Mouse (Mus musculus): ENCODE data around the gene Prm3. TPM values are rescaled to one million over a fixed set of nuclear protein-coding genes. Genes with fewer than 3 reads are reported as not detected.

The Prm3 gene
- polyA plus RNA-seq, 1 experiment from 2014 or later, result not detected

DNA sequence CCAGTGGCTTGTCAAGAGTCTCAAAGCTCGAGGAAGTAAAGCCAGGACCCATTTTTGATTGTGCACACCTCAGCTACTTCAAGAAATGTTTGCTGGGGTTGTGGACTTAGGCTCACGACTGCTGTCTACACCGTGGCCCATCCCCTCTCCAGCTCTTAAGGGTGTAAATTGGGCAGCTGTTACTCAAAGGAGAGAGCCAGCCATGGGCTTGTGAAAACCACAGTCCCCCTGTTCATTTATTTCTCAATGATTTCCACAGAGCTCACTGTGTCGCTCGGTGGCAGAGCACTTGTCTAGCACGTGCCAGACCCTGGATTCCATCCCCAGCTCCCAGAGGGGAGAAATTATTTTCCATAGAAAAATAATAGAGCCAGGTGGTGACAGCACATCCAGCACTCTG, 34.5 kb downstream of the Prm3 start:
- peaks cover 9% of the 10 kb centered on the region for H3K4me1 ChIP-seq (replicated peaks)
- H3K27ac ChIP-seq, result no peak overlapping the region
- no peaks in the 10 kb centered on the region for H3K27me3 ChIP-seq (ENCODE audit: insufficient read depth, poor library complexity, severe bottlenecking)
- H3K4me3 ChIP-seq, result no peak overlapping the region
- DNase-seq (ENCODE audit: low spot score), result no peak
- no peaks in the 10 kb centered on the region for H3K9me3 ChIP-seq
- H3K36me3 ChIP-seq, result no peaks in the 10 kb centered on the region
- 78% methylated on average over 6 of the region's 6 CpGs for WGBS

DNA sequence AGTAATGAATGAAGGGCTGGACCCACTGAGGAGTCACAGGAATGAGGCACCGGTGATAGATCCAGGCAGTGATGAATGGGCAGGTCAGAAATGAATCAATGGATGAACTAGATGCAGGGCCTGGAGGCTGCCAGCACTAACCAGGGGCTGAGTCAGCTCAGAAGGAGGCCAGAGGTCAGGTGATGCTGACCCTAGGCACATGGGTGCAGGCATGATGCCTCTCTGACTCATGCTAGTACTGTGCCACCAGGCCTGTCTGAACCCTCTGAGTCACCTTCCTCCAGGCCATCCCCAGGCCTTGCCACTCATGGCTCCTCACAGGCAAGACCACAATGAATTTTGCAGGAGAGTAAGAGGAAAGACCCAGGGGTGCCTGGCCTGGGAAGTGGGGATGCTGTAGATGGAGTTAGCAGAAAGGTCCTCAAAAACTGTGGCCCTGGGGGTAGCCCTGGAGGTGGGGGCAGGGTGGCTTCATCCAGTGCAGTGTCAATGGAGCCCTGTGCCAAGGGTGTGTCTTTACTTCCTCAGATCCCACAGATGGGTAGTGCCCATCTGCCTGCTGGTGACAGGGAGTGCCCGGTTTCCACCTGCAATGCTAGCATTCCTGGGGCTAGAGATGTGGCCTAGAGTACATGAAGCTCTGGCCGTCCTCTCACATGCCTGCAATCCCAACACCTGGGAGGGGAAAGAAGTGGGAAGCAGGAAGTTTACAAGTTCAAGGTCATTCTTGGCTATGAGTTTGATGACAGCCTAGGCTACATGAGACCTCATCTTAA, 36.0 kb downstream of the Prm3 start:
- Histone ChIP-seq H3K27me3 (ENCODE audit: insufficient read depth, poor library complexity, severe bottlenecking) (no peaks in the 10 kb centered on the region), H3K9me3 (no peaks in the 10 kb centered on the region), H3K36me3 (no peaks in the 10 kb centered on the region), H3K4me1 (replicated peaks) (peaks cover 7% of the 10 kb centered on the region; the same call in 1 of the 2 replicates), H3K27ac (no peak overlapping the region), H3K4me3 (no peak overlapping the region)
- 91% methylated on average over 3 of the region's 3 CpGs for WGBS
- no peak for DNase-seq (ENCODE audit: low spot score)

DNA sequence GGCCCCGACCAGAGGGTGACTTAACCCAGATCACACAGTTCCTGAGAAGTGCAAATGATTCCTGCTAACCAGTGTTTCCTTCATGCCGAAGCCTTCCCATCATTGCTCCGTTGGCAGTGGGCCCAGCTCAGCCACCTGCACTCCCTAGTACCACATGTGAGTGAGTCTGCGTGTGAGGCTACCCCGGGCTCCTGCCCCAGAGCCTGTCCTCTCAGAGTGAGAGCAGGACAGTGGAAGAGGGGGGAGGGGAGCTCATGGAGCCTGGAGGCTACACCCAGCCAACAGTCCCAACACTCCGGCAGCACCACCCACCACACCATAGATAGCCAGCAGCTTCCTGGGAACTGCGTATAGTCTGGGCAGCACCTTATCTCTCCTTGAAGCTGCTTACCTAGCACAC, 40.9 kb downstream of the Prm3 start:
- H3K4me3 ChIP-seq, result no peak overlapping the region
- WGBS, result 79% methylated on average over 7 of the region's 7 CpGs
- no peak overlapping the region for H3K27ac ChIP-seq
- H3K9me3 ChIP-seq, result no peaks in the 10 kb centered on the region
- H3K4me1 ChIP-seq (replicated peaks), result peaks cover 14% of the 10 kb centered on the region; the same call in 1 of the 2 replicates
- DNase-seq (ENCODE audit: low spot score), result no peak
- no peaks in the 10 kb centered on the region for H3K36me3 ChIP-seq
- no peaks in the 10 kb centered on the region for H3K27me3 ChIP-seq (ENCODE audit: insufficient read depth, poor library complexity, severe bottlenecking)

DNA sequence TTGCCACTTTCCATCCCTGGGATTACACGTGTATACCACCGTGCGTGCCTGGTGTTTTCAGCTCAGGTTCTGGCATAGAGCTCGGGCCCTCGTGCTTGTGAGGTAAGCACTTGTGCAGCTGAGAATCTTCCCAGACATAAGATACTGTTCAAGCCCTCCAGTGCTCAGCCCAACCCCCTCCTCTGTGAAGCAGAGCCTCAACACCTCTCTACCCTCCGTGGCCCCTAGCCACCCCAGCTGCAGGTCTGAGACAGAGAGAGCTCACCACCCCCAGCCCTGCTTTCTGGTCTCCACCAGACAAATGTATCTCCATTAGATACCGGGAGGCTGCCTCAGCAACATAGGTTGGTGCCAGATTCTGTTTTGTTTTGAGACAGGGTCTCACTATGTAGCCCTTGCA, 41.5 kb downstream of the Prm3 start:
- 78% methylated on average over 7 of the region's 7 CpGs for WGBS

DNA sequence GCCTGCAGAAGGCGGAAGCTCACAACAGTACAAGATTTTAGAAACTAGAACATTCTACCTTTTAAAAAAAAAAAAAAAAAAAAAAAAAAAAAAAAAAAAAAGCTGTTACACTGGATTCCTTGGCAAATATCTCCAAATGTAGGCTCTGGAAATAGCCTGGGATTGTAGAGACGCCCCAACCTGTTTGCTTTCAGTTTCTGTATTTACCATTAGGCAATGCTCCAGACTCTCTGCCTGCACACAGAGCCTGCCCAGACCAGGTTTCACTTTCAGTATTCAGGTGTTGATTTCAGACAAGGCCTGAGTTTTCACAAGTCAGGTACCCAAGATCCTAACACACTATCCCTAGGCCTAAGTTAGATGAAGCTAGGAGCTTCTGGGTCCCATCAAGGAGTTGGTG, 49.6 kb downstream of the Prm3 start:
- Histone ChIP-seq H3K4me3 (no peak overlapping the region), H3K36me3 (no peaks in the 10 kb centered on the region), H3K27me3 (ENCODE audit: insufficient read depth, poor library complexity, severe bottlenecking) (no peaks in the 10 kb centered on the region), H3K9me3 (no peaks in the 10 kb centered on the region), H3K4me1 (replicated peaks) (peaks cover 42% of the 10 kb centered on the region), H3K27ac (no peak overlapping the region)
- no peak for DNase-seq (ENCODE audit: low spot score)
- 96% methylated on average over 2 of the region's 2 CpGs for WGBS

More for the DNA sequence above, 41.5 kb downstream of the Prm3 start:
- Histone ChIP-seq H3K4me3 (no peak overlapping the region), H3K4me1 (replicated peaks) (peaks cover 15% of the 10 kb centered on the region), H3K36me3 (no peaks in the 10 kb centered on the region), H3K9me3 (no peaks in the 10 kb centered on the region), H3K27me3 (ENCODE audit: insufficient read depth, poor library complexity, severe bottlenecking) (no peaks in the 10 kb centered on the region), H3K27ac (no peak overlapping the region)
- DNase-seq (ENCODE audit: low spot score), result no peak

Other genes starting within 250 kb of the Prm3 start
- 14.9 and 22.1 TPM in 2 replicates for gene Dexi, start 247.9 kb downstream of the Prm3 start, polyA plus RNA-seq (2016; fragmentation: Nextera tagmentation; extraction: Ambion mirVana)
- 34.5 and 35.0 TPM in 2 replicates for gene Clec16a, start 245.6 kb downstream of the Prm3 start, polyA plus RNA-seq (2016; fragmentation: Nextera tagmentation; extraction: Ambion mirVana)
- gene Socs1, start 5.4 kb downstream of the Prm3 start, polyA plus RNA-seq (2016; fragmentation: Nextera tagmentation; extraction: Ambion mirVana), result 2.7 and 3.4 TPM in 2 replicates
- gene Tnp2, start 2.3 kb downstream of the Prm3 start, polyA plus RNA-seq (2016; fragmentation: Nextera tagmentation; extraction: Ambion mirVana), result not detected in 2 replicates
- gene Prm2, start 5.2 kb upstream of the Prm3 start, polyA plus RNA-seq (2016; fragmentation: Nextera tagmentation; extraction: Ambion mirVana), result not detected in 2 replicates
- not detected in 2 replicates for gene Prm1, start 14.9 kb upstream of the Prm3 start, polyA plus RNA-seq (2016; fragmentation: Nextera tagmentation; extraction: Ambion mirVana)
- gene Gm11172, start 22.0 kb upstream of the Prm3 start, polyA plus RNA-seq (2016; fragmentation: Nextera tagmentation; extraction: Ambion mirVana), result not detected in 2 replicates
- gene Rmi2, start 44.1 kb upstream of the Prm3 start, polyA plus RNA-seq (2016; fragmentation: Nextera tagmentation; extraction: Ambion mirVana), result 2.5 and 4.7 TPM in 2 replicates

All from hindbrain, embryonic 10.5 days (tissue).